Mouse (Mus musculus) layer of hippocampus, adult 8-10 months (tissue): Measurements from ENCODE around the gene Gabra5. TPM values are rescaled to one million over a fixed set of nuclear protein-coding genes. Genes with fewer than 3 reads are reported as not detected.

Experiments
- DNase-seq, 2 experiments: peaks; one replicate each; pipeline ENCODE4 v3.0.0; 2022; ENCODE audit warnings: low spot score in 2 of 2
- total RNA-seq, 4 experiments: library from RNA; stranded (reverse); gene quantifications; 2 replicates each; pipeline ENCODE4 v1.2.4; 2022

The Gabra5 gene
- 100 to 1,000 TPM; 136 to 169 (median 157) TPM for total RNA-seq

GRCm38 (mm10) chr7:57509681-57510141, at the start of gene Gabra5:
Gene Gabra5 (minus strand): TSS chr7:57510059.
- peak; percentile 71 to 73 for DNase-seq

DNA sequence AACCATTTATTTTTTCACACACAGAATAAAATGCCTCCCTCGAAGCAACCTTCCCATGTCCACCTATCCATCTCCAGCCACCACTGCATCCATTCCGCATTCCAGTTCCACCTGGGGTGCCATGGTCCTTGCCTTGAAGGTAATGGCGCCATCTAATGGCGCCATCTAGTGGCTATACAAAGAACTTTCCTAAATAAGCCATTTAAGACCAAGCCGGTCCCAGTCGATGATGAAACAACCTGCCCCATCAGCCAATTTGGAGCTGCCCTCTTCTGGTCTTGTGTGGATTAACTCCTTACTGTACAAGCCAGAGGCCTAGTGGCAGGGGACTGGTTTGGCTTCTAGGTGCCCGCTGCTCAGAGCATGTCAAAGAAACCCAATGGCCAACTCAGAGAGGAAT, 28.7 kb upstream of the Gabra5 start:
- no peak for DNase-seq

DNA sequence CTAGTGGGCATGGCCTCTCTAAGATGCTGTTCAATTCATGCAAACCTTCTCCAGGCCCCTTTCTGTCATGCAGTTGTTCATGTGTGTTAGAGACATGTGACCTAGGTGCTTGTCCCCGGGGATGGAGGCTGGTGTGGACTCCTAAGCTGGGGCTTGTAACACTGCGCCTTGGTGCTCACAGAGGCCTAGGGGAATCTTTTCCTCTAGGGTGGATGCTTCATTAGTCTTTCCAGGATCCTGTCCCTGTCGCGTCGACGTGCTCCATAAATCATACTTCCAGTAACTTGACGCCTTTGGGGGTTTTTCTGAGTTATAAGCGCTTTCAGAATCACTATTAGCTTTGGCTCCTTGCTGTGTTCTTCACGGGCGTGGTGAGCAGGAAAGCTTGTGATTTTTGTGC, 22.8 kb upstream of the Gabra5 start:
- no peak for DNase-seq

GRCm38 (mm10) chr7:57529954-57530353, 20.1 kb upstream of the Gabra5 start:
- no peak for DNase-seq

- DNase-seq: peak in 1 of 2 experiments; percentile 27
Measured at GRCm38 (mm10) chr7:57529451-57529850, 19.6 kb upstream of the Gabra5 start.

DNA sequence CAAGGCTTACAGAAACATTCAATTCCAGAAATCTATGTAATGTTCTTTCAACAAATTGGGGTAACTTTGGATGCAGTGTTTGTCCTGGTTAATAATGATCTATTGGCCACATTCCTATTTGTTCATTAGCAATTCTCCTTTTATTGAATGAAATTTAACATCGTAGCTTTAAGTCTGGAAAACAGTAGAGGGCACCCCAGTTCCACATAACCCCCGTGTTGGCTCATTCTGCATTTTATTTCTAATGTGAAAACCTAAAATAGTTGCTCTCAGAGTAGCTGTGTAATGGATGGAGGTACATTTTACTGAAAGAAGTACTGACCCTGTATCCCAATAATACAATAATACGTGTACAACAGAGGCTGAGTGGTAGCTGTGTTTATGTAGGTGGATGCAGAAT, 3.1 kb upstream of the Gabra5 start:
- DNase-seq: peak in 1 of 2 experiments; percentile 49

- no peak for DNase-seq
Measured at GRCm38 (mm10) chr7:57508860-57509632, 813 bp downstream of the Gabra5 start.

GRCm38 (mm10) chr7:57502809-57503208, 7.0 kb downstream of the Gabra5 start:
- no peak for DNase-seq

GRCm38 (mm10) chr7:57491795-57492194, 18.1 kb downstream of the Gabra5 start:
- DNase-seq: peak in 1 of 2 experiments; percentile 42

DNA sequence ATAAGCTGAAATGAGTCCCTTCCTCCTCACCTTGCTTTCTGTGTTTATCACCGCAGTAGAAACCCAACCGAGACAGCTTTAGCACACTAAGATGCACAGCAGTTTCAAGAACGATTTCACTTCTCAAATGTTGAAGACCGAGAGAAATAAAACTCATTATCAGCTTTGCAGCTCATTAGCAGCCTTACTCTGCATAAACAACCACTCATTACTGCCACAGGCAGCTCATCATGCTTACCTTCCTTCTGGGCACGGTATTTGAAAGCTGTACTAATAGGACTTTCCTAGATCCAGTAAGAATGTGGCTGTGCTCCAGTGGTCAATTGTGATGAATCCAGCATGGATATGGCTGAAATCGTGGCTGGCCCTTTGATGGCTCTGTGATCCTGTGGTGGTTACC, 23.0 kb downstream of the Gabra5 start:
- DNase-seq: no peak

- no peak for DNase-seq
Measured at GRCm38 (mm10) chr7:57482896-57483295, 27.0 kb downstream of the Gabra5 start.

DNA sequence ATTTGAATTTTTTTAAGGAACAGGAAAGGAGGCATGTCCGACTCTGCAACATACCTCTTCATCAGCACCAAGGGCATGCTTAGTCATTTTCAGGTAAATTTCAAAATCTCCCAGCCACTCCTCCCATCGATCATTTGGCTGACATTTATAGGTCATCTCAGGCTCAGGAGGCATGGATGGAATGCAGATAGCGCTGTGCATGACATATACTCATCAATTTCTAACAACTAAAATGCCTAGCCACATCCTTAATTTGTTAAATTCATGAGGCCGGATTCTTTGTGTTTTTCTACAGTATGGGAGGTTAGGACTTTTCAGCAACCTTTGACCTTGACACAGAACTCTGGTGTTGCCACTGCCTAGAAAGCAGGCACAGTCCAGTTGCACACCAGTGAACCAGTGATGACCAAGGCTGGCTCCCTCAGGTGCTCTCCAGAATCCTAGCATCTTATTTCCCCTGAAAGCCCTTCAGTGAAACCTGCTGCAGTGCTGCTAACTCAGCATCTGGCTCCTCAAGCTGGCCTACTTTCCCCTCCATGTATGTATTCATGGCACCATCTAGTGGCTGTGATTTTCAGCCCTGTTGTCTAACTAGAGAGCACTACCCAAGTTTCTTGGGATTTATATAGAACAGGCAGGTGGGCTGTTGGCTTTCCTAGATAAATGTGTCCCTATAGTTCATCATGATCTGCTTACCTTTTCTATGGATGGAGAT, 35.9 kb downstream of the Gabra5 start:
- DNase-seq: peak; percentile 56 to 60

DNA sequence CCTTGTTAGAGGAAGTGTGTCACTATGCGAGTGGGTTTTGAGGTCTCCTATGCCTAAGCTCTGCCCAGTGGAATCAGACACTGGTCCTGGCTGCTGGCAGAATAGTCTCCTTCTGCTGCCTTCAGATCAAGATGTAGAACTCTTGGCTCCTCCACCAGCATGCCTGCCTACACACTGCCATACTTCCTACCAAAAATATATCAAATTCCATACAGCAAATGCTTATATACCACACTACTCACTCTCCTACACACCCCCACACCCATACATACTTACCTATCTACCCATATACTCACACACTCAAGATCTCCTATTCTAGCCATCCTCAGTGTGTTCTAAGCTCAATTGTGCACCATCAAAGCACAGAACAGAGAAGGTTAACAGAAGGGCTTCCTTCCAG, 38.5 kb downstream of the Gabra5 start:
- no peak for DNase-seq

- DNase-seq: no peak
Measured at GRCm38 (mm10) chr7:57460354-57460753, 49.5 kb downstream of the Gabra5 start.

GRCm38 (mm10) chr7:57448239-57448638, 61.6 kb downstream of the Gabra5 start:
- no peak for DNase-seq

GRCm38 (mm10) chr7:57422675-57423074, 87.2 kb downstream of the Gabra5 start:
- DNase-seq: no peak

- DNase-seq: no peak
Measured at GRCm38 (mm10) chr7:57421044-57421443, 88.8 kb downstream of the Gabra5 start.

DNA sequence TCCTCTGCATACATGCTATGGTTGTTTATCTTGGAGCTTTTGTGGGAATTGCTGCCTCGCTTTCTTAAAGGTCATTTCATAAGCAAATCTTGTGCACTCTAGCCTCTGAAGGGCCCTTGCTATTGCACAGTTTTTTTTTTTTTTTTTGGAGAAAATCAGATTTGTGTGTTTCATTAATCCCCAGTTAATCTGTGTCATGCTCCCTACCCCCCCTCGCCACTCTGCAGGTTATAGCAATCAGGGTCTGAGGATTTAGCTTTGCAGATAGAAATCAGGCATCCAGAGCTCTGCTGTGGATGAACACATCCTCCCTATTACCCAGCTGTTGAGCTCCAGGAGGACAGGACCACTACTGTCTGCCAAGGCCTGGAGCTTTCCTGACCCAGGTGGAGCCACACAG, 90.5 kb downstream of the Gabra5 start, which contains the start of gene Gabrb3:
Gabrb3 (plus strand) TSS at position 301 of the 400 bp plus-strand sequence.
- DNase-seq: no peak

- no peak for DNase-seq
Measured at GRCm38 (mm10) chr7:57412896-57413295, 97.0 kb downstream of the Gabra5 start.

DNA sequence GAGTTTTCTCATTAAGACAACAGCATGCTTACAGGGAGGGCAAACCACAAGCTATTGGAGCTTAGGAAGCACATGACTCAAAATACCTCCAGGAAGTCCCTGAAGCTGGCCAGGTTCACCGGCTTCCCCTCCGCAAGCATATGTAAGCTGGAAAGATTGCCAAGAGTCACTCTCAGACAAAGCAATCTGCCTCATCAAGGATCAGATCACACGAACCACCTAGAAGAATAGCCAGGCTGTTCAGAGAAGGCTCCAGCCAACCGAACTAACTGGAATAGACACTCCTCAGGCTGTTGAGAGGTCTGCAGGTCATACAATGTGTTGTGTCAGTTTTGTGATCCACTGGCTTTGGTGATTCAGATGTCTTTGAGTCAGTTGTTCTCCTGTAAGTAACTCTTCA, 98.7 kb downstream of the Gabra5 start:
- DNase-seq: no peak

DNA sequence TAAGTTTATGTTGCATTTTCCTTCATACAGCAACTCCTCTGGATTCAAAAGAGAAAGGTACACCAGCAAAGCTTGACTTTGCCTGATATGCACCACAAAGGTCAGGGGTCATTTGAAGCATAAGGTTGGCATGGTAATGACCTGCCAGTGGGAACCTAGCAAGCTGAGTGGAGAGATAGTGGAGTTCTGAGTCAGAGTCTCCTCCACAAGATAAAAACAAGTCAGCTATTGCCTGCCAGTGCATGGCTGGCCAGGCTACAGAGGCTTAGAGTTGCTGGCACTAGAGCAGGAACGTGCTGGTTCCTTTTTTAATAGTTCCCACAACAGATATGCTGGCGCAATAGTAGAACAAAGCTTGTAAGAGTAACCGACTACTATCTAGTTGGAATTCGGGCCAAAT, 116.3 kb downstream of the Gabra5 start:
- no peak for DNase-seq

- DNase-seq: no peak
Measured at GRCm38 (mm10) chr7:57390046-57390445, 119.8 kb downstream of the Gabra5 start.

- DNase-seq: no peak
Measured at GRCm38 (mm10) chr7:57387341-57387654, 122.6 kb downstream of the Gabra5 start.
